Mouse (Mus musculus) adipocyte (in vitro differentiated cells): Measurements from ENCODE around the gene Mast3.

Experiments used
- DNase-seq: peaks from one replicate; pipeline ENCODE4 v3.0.0-alpha.2; 2016; ENCODE audit warnings: low spot score

The Mast3 gene

GRCm38 (mm10) chr8:70804481-70805206, at the start of gene Mast3:
Mast3 (minus strand) TSS chr8:70805054.
- peak; percentile 84 for DNase-seq

- DNase-seq = no peak
These were observed 49.0 kb upstream of the Mast3 start for GRCm38 (mm10) chr8:70853863-70854262.

- DNase-seq = no peak
These were observed 47.9 kb upstream of the Mast3 start for GRCm38 (mm10) chr8:70852595-70853231.

- no peak for DNase-seq
These were observed 47.0 kb upstream of the Mast3 start for GRCm38 (mm10) chr8:70851837-70852236.

- DNase-seq = no peak
These were observed 46.1 kb upstream of the Mast3 start for GRCm38 (mm10) chr8:70850947-70851346.

GRCm38 (mm10) chr8:70850132-70850845, 45.4 kb upstream of the Mast3 start:
- no peak for DNase-seq

GRCm38 (mm10) chr8:70849333-70849990, 44.6 kb upstream of the Mast3 start:
- peak; percentile 63 for DNase-seq

GRCm38 (mm10) chr8:70846371-70847154, 41.7 kb upstream of the Mast3 start:
- DNase-seq = no peak

- DNase-seq = no peak
These were observed 40.3 kb upstream of the Mast3 start for GRCm38 (mm10) chr8:70845108-70845507.

GRCm38 (mm10) chr8:70844523-70844922, 39.7 kb upstream of the Mast3 start:
- DNase-seq = peak; percentile 91

GRCm38 (mm10) chr8:70843941-70844340, 39.1 kb upstream of the Mast3 start:
- DNase-seq = no peak

GRCm38 (mm10) chr8:70843214-70843773, 38.4 kb upstream of the Mast3 start:
- no peak for DNase-seq

- DNase-seq = no peak
These were observed 37.6 kb upstream of the Mast3 start for GRCm38 (mm10) chr8:70842484-70842883.

- DNase-seq = peak; percentile 90
These were observed 36.6 kb upstream of the Mast3 start for GRCm38 (mm10) chr8:70841147-70842072.

GRCm38 (mm10) chr8:70840590-70840989, 35.7 kb upstream of the Mast3 start:
- DNase-seq = no peak

- DNase-seq = peak; percentile 100
These were observed 34.8 kb upstream of the Mast3 start, which contains the start of gene Arrdc2 for GRCm38 (mm10) chr8:70839408-70840351. Arrdc2 (minus strand) TSS chr8:70839720.

- DNase-seq = no peak
These were observed 34.0 kb upstream of the Mast3 start for GRCm38 (mm10) chr8:70838654-70839407.

- DNase-seq = no peak
These were observed 31.8 kb upstream of the Mast3 start for GRCm38 (mm10) chr8:70836666-70837065.
